Mouse (Mus musculus) C2C12 (cell line): ENCODE measurements around the gene Lrriq4.

Experiments used
- CEBPB ChIP-seq: IDR thresholded peaks from one replicate; pipeline ENCODE4 v1.6.1; 2011; ENCODE audit warnings: low read depth, mild to moderate bottlenecking, control low read depth, moderate library complexity
- CTCF ChIP-seq: IDR thresholded peaks from one replicate; pipeline ENCODE4 v1.5.1; 2011; ENCODE audit not compliant: control insufficient read depth, insufficient read depth, insufficient read length
- MAX ChIP-seq: IDR thresholded peaks from one replicate; pipeline ENCODE4 v1.6.1; 2011; ENCODE audit warnings: mild to moderate bottlenecking, control low read depth
- MYOD1 ChIP-seq: IDR thresholded peaks from one replicate; pipeline ENCODE4 v1.6.1; 2011; ENCODE audit warnings: low read depth; ENCODE audit not compliant: control insufficient read depth, insufficient read length
- MYOG ChIP-seq: IDR thresholded peaks from one replicate; pipeline ENCODE4 v1.6.1; 2011; ENCODE audit not compliant: control insufficient read depth, insufficient read length; ENCODE audit errors: extremely low read depth
- USF1 ChIP-seq: IDR thresholded peaks from one replicate; pipeline ENCODE4 v1.6.1; 2011; ENCODE audit warnings: low read depth, mild to moderate bottlenecking, control low read depth, moderate library complexity

- no peak for TF ChIP-seq MYOD1
- no peak for TF ChIP-seq CTCF
- TF ChIP-seq MYOG = no peak
- no peak for TF ChIP-seq MAX
- TF ChIP-seq USF1 = no peak
- no peak for TF ChIP-seq CEBPB
Measured at GRCm38 (mm10) chr3:30595111-30595832, 49.0 kb upstream of the Lrriq4 start.
